Mouse (Mus musculus) lung, embryonic 16.5 days (tissue): ENCODE results near the gene Aff3. TPM values are rescaled to one million over a fixed set of nuclear protein-coding genes. Genes with fewer than 3 reads are reported as not detected.

Experiments
- ATAC-seq: fragments of 200-750 bp; cut with Nextera tagmentation; 2 replicates; pipeline ENCODE4 v1.8.0; 2017; ENCODE audit warnings: low read depth, mild to moderate bottlenecking, moderate library complexity
- H3K27ac ChIP-seq: fragments of 300-500 bp; sonication (generic); 2 replicates; pipeline ENCODE4 v1.5.1; 2014; ENCODE audit warnings: mild to moderate bottlenecking, control low read depth, low read length
- H3K27me3 ChIP-seq: fragments of 300-500 bp; sonication (generic); 2 replicates; pipeline ENCODE4 v1.6.1; 2014; ENCODE audit warnings: low read depth, low read length, mixed read lengths; ENCODE audit not compliant: control insufficient read depth, insufficient read depth
- H3K36me3 ChIP-seq: fragments of 300-500 bp; sonication (generic); 2 replicates; pipeline ENCODE4 v1.6.1; 2014; ENCODE audit warnings: low read length; ENCODE audit not compliant: control insufficient read depth, insufficient read depth
- H3K4me1 ChIP-seq: fragments of 300-500 bp; sonication (generic); replicated peaks from 2 replicates; pipeline ENCODE4 v1.6.1; 2014; ENCODE audit warnings: low read length, mixed read lengths; ENCODE audit not compliant: control insufficient read depth, insufficient read depth
- H3K4me2 ChIP-seq: fragments of 300-500 bp; sonication (generic); 2 replicates; pipeline ENCODE4 v1.6.1; 2014; ENCODE audit warnings: low read depth, low read length, control low read depth
- H3K4me3 ChIP-seq: fragments of 300-500 bp; sonication (generic); 2 replicates; pipeline ENCODE4 v1.5.1; 2014; ENCODE audit warnings: mild to moderate bottlenecking, low read length, control low read depth
- H3K9ac ChIP-seq: fragments of 300-500 bp; sonication (generic); 2 replicates; pipeline ENCODE4 v1.6.1; 2014; ENCODE audit warnings: low read length, control low read depth
- H3K9me3 ChIP-seq: fragments of 300-500 bp; sonication (generic); 2 replicates; pipeline ENCODE4 v1.6.1; 2016; ENCODE audit warnings: low read length; ENCODE audit not compliant: control insufficient read depth
- WGBS: fragments of 180-500 bp; shearing (Covaris S2); extraction: QIAGEN DNeasy Blood & Tissue Kit; methylation state at CpG from one replicate; pipeline ENCODE4 v1.1.7; 2014; 5-methylcytosine and 5-hydroxymethylcytosine counted together
- polyA plus RNA-seq: library from polyadenylated mRNA; unstranded; fragments of >200 nt; fragmentation: Nextera tagmentation; extraction: Ambion mirVana; gene quantifications from 2 replicates; pipeline ENCODE4 v1.2.1, GENCODE M21; 2015

Gene Aff3
- polyA plus RNA-seq, 1 experiment from 2014 or later = 2.6 TPM

DNA sequence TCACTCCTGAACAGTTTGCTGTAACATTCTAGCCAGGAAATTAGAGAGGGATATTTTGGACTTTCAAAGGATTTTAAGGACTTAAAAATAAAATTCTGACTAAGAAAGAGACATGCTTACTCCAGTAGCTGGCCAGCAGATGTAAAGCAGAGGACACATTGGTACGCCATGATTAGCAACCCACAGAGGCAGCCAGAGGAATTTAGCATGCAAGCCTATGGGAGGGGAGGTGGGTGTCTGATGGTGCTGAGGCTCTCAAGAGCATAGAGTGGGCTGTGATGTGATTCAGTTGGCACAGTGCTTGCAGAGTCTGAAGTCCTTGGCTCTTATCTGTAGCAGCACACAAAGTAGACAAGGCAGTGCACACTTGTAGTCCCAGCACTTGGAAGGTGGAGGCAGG is 376.0 kb downstream of the Aff3 start:
- H3K27ac ChIP-seq = no peak overlapping the region
- WGBS = 89% methylated on average over 1 of the region's 1 CpGs
- no peaks in the 10 kb centered on the region for H3K9me3 ChIP-seq
- H3K27me3 ChIP-seq = no peaks in the 10 kb centered on the region
- no peaks in the 10 kb centered on the region for H3K36me3 ChIP-seq
- no peak overlapping the region for H3K4me2 ChIP-seq
- no peak overlapping the region for H3K9ac ChIP-seq
- H3K4me1 ChIP-seq = no peaks in the 10 kb centered on the region
- H3K4me3 ChIP-seq = no peak overlapping the region
- ATAC-seq = no peak

DNA sequence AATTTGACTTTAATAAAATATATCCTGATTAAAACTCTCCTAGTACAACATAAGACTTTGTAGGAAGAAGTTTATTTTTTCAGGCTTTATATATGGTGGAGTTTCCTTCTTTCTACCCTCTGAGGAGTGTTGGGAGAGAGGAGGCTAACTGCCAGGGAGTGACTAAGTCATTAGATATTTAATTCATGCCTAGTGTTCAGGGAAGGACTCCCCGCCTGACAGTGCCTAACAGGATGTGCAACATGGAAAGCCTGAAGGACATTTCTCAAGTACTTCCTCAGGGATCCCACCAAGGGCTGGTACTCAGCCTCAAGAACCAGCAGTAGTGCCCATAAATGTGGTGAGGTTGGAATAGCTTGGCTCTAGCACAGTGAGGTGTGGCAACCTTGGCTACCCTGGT is 378.2 kb downstream of the Aff3 start:
- WGBS = 45% methylated on average over 1 of the region's 1 CpGs
- Histone ChIP-seq H3K9me3 (no peaks in the 10 kb centered on the region), H3K4me1 (no peaks in the 10 kb centered on the region)

DNA sequence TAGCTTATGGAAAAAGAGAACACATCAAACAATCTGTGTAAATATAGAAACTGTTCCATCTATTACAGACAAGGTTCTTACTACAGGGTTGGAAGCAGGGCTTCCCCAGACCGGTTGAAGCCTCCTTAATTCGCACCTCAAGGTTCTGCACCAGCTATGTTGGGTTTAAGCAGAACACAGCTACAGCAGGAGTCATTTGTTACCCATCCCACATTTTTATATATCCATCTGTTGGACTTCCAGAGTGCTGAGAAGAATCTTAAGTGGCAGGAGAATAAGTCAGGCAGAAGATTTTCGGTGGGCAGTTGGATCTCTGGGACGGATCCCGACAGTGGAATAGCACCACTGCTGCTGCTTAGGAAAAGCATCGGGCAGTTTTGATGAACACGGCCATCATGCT is 384.2 kb downstream of the Aff3 start:
- ATAC-seq = no peak
- WGBS = 77% methylated on average over 7 of the region's 7 CpGs
- no peak overlapping the region for H3K9ac ChIP-seq
- no peaks in the 10 kb centered on the region for H3K36me3 ChIP-seq
- no peak overlapping the region for H3K27ac ChIP-seq
- no peaks in the 10 kb centered on the region for H3K9me3 ChIP-seq
- no peaks in the 10 kb centered on the region for H3K27me3 ChIP-seq
- no peak overlapping the region for H3K4me3 ChIP-seq
- H3K4me2 ChIP-seq = no peak overlapping the region
- no peaks in the 10 kb centered on the region for H3K4me1 ChIP-seq

More for the DNA sequence above, 378.2 kb downstream of the Aff3 start:
- no peaks in the 10 kb centered on the region for H3K36me3 ChIP-seq
- no peak overlapping the region for H3K9ac ChIP-seq
- no peak overlapping the region for H3K4me2 ChIP-seq
- H3K27me3 ChIP-seq = no peaks in the 10 kb centered on the region
- H3K4me3 ChIP-seq = no peak overlapping the region
- H3K27ac ChIP-seq = no peak overlapping the region
- no peak for ATAC-seq

DNA sequence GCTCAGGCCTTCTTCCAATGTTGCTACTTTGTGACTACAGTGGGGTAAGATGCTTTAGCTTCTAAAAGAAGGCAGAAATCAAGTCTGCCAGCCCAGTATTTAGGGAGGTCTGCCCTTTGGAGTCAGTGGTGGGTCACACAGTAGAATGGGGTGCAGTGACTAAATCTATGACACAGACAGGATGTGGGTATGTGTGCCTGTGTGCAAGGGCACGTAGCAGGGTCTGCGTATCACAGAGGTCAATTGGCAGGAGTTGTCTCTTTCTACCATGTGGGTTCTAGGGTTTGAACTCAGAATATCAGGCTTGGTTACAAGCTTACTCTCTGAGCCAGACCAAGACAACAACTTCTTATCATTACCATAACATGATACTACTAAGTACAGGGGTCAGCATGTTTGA is 393.4 kb downstream of the Aff3 start:
- H3K9me3 ChIP-seq = no peaks in the 10 kb centered on the region
- H3K4me3 ChIP-seq = no peak overlapping the region
- H3K36me3 ChIP-seq = no peaks in the 10 kb centered on the region
- 94% methylated on average over 2 of the region's 2 CpGs for WGBS
- no peak for ATAC-seq
- no peak overlapping the region for H3K9ac ChIP-seq
- H3K27ac ChIP-seq = no peak overlapping the region
- H3K27me3 ChIP-seq = no peaks in the 10 kb centered on the region
- no peak overlapping the region for H3K4me2 ChIP-seq
- no peaks in the 10 kb centered on the region for H3K4me1 ChIP-seq

DNA sequence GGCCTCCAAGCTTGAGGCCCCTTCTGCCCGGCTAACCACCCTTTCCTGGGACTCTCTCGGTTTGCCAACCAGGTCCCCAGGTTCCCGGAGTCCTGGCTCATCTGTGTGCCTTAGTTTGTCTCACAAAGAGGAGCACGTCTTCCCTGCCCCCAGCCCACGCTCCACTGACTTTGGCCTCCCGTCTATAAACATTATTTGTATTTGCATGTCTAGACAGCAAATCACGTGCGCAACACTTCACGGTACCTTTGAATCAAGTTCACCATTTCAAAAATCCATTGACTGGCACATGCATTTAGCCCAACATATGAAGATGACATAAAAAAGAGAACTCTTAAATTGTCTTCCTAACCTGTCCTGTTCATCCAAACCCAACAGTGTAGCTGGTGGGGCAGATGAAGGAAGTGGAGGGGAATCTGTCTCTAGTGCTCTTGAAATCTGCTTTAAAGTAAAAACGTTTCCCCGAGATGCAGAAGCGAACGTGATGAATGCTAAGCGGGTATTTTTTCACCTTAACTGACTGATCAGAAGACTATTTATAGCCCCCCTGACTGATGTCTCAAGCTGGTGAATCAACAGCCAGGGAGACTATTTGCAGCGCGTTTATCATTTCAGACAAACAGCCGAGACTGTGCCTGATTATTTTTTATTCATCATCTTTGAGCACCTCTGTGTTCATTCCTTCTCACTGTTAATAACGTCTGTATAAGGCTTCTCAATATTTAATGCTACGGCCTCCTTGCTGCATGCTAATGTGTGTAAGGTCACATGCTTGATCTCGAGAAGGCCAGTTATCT is 396.3 kb downstream of the Aff3 start:
- no peak for ATAC-seq
- Histone ChIP-seq H3K4me3 (no peak overlapping the region), H3K9me3 (no peaks in the 10 kb centered on the region), H3K36me3 (no peaks in the 10 kb centered on the region), H3K27ac (no peak overlapping the region), H3K27me3 (no peaks in the 10 kb centered on the region), H3K9ac (no peak overlapping the region), H3K4me1 (no peaks in the 10 kb centered on the region; the same call in 1 of the 2 replicates), H3K4me2 (no peak overlapping the region)
- WGBS = 58% methylated on average over 20 of the region's 20 CpGs

DNA sequence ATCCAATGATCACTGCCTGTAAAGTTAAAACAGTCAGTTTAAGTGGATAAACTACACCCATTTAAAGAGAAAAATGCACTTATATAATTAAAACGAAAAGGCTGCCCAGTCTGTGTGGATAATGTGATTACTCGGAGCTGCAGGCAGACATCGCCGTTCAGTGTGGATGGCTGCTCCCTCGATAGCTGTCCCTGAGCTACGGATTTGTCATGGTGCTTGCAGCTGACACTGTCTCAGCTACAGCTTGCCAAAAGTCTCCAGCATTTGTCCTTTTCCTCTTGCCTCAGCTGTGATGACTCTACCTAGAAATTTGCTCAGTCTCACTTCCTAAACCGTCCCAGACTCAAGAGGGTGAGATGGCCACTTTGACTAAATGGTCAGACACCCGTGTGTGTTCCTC is 401.5 kb downstream of the Aff3 start:
- WGBS = 49% methylated on average over 8 of the region's 8 CpGs
- H3K9ac ChIP-seq = no peak overlapping the region
- H3K4me1 ChIP-seq = peaks cover 5% of the 10 kb centered on the region
- no peaks in the 10 kb centered on the region for H3K27me3 ChIP-seq
- no peaks in the 10 kb centered on the region for H3K36me3 ChIP-seq
- ATAC-seq = no peak
- no peaks in the 10 kb centered on the region for H3K9me3 ChIP-seq
- no peak overlapping the region for H3K4me3 ChIP-seq
- H3K4me2 ChIP-seq = 0 out of 2 replicates have a peak overlapping the region, but pooled peaks have one; percentile 10
- no peak overlapping the region for H3K27ac ChIP-seq

DNA sequence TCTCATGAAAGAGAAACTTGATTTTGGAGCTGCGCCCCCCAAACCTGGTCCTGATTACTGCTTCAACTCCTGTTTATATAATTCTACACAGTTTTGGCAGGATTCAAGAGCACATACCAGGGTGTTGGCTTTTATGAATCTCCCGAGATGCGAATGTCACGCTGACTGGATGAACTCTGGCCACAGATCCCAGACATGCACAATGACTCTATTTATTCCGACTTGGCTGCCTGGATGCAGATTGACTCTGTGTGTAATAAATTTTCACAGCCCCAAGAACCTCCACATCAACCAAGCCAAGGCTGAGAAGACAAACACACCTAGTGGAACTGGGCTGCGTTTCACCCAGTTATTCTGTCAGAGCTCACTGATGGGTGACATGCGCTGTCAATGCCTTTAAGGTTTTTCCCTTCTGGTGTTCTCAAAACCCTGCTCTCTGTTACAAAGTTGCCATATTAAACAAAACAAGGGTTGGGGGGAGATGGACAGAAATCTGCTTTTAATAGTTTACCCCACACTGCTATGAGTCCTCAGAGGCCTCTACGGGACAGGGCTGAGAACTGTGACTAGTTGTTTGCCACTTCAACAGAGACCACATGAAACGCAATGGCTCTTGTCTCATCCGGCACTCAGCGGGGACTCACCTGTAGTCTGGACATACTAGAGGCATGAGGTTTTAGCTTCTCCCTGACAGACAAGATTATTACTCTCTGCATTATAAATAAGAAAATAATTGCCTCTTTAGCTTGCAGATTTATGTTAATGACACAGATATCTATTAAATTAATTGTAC is 402.2 kb downstream of the Aff3 start:
- H3K9ac ChIP-seq = no peak overlapping the region
- H3K9me3 ChIP-seq = no peaks in the 10 kb centered on the region
- H3K4me3 ChIP-seq = no peak overlapping the region
- peak; percentile 70; the same call in 1 of the 2 replicates for ATAC-seq
- H3K4me2 ChIP-seq = no peak overlapping the region
- H3K36me3 ChIP-seq = no peaks in the 10 kb centered on the region
- no peak overlapping the region for H3K27ac ChIP-seq
- H3K27me3 ChIP-seq = no peaks in the 10 kb centered on the region
- peaks cover 5% of the 10 kb centered on the region for H3K4me1 ChIP-seq
- 52% methylated on average over 11 of the region's 11 CpGs for WGBS

DNA sequence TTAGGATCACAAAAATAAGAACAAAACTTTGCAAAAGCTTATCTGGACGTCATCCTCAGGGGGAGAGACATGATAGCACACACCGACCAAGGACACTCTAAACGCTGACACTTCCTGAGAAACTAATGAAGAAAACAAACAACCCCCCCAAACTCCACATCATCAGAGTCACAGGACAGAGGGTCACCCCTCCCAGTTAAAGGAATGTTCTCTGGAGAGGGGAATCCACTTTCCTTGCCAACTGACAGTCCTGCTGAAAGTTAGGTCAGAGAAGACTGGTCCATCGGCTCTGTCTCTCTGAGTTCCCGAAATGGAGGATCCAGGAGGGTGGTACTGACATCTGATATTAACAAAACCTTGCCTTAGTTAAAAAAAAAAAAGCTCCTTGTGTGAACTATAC is 403.7 kb downstream of the Aff3 start:
- H3K4me1 ChIP-seq = peaks cover 5% of the 10 kb centered on the region
- no peak overlapping the region for H3K9ac ChIP-seq
- no peaks in the 10 kb centered on the region for H3K36me3 ChIP-seq
- no peak overlapping the region for H3K27ac ChIP-seq
- no peak for ATAC-seq
- 46% methylated on average over 5 of the region's 5 CpGs for WGBS
- H3K4me2 ChIP-seq = no peak overlapping the region
- H3K9me3 ChIP-seq = no peaks in the 10 kb centered on the region
- no peak overlapping the region for H3K4me3 ChIP-seq
- H3K27me3 ChIP-seq = no peaks in the 10 kb centered on the region

DNA sequence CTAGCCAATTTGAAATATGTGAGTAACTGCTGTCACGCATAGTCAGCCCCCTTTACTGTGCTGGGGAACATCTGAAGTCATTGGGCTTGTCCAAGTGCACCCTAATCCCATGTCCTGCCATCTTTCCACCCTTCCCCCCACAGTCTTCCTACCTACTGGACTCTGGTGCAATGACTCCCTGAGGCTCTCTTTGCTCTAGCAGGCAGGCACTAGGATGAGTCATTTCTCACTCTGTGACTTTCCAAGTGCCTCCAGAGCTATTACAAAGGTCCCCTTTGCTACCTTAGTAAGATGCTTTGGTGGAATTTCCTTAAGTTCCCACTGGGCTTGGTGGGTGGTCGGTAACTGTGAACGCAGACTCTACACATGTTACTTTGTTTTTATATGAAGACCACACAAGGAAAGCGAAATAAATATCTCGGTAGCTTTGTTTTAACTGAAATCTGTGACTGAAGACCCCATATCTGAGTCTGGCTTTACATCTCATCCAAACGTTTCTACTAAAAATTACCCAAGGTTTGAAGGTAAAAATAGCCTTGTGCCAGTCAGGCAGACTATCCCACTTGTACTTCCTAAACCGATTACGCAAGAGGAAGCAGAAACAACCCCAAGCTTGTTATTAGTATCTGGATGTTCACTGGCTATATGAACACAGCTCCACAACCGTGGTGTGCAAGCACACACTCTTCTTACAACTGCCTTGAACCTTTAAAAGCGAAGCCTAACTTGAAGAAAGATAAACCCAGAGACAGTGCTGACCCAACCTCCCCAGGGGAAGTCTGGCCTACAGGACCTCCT is 405.0 kb downstream of the Aff3 start:
- no peaks in the 10 kb centered on the region for H3K27me3 ChIP-seq
- WGBS = 65% methylated on average over 10 of the region's 10 CpGs
- no peak overlapping the region for H3K4me2 ChIP-seq
- no peak overlapping the region for H3K27ac ChIP-seq
- H3K9ac ChIP-seq = no peak overlapping the region
- peaks cover 5% of the 10 kb centered on the region for H3K4me1 ChIP-seq
- no peak overlapping the region for H3K4me3 ChIP-seq
- H3K9me3 ChIP-seq = no peaks in the 10 kb centered on the region
- no peaks in the 10 kb centered on the region for H3K36me3 ChIP-seq
- ATAC-seq = no peak
